Comparison of ENCODE assay signal across 26 mouse cellular contexts in genomic region chr3:49960581-49960980, GRCm38 (mm10).
"Had no signal": no experiment of that assay in that cellular context is flagged by ENCODE, and none has a peak within 500 bp of the region (broad histone marks: within the 10 kb centered on the region; RNA-seq: fewer than 3 reads in every experiment).

No protein-coding gene starts in this region.

- DNase-seq: gastrocnemius, postnatal 14 days; gastrocnemius, postnatal 36 days; heart, adult 2 months; heart, postnatal 10 days; heart, postnatal 4 days; kidney, adult 18-20 months; kidney, adult 8-10 months; kidney, postnatal 10 days; kidney, postnatal 25 days; kidney, postnatal 4 days; liver; liver, embryonic 13.5 days had no signal

- H3K4me1 ChIP-seq: heart, embryonic 12.5 days; hindbrain, embryonic 10.5 days; hindbrain, embryonic 12.5 days; intestine, embryonic 15.5 days; liver, embryonic 13.5 days; liver, embryonic 15.5 days had no signal

- H3K36me3 ChIP-seq: heart, embryonic 12.5 days; hindbrain, embryonic 10.5 days; hindbrain, embryonic 12.5 days; intestine, embryonic 15.5 days; limb, embryonic 10.5 days; limb, embryonic 12.5 days; liver, embryonic 13.5 days; liver, embryonic 15.5 days had no signal

- H3K4me3 ChIP-seq: heart, adult 2 months; heart, embryonic 12.5 days; hindbrain, embryonic 10.5 days; hindbrain, embryonic 12.5 days; intestine, embryonic 15.5 days; layer of hippocampus, adult 2 months; left cerebral cortex, adult 2 months; limb, embryonic 10.5 days; limb, embryonic 12.5 days; liver, embryonic 13.5 days; liver, embryonic 15.5 days had no signal

- H3K27ac ChIP-seq: heart, adult 2 months; hindbrain, embryonic 10.5 days; hindbrain, embryonic 12.5 days; hindbrain, embryonic 14.5 days; intestine, embryonic 15.5 days; layer of hippocampus, adult 2 months; left cerebral cortex, adult 2 months; limb, embryonic 10.5 days; limb, embryonic 12.5 days; liver, embryonic 13.5 days; liver, embryonic 15.5 days had no signal

- H3K27me3 ChIP-seq: heart, embryonic 12.5 days; hindbrain, embryonic 12.5 days; intestine, embryonic 15.5 days; limb, embryonic 12.5 days; liver, embryonic 13.5 days; liver, embryonic 15.5 days had no signal

- H3K4me2 ChIP-seq: heart, embryonic 12.5 days; hindbrain, embryonic 12.5 days; hindbrain, embryonic 14.5 days; intestine, embryonic 15.5 days; limb, embryonic 12.5 days; liver, embryonic 11.5 days; liver, embryonic 13.5 days; liver, embryonic 15.5 days had no signal

- H3K9ac ChIP-seq: heart, embryonic 12.5 days; hindbrain, embryonic 12.5 days; hindbrain, embryonic 14.5 days; intestine, embryonic 15.5 days; limb, embryonic 12.5 days; liver, embryonic 13.5 days; liver, embryonic 15.5 days had no signal

- H3K9me3 ChIP-seq: heart, embryonic 12.5 days; hindbrain, embryonic 10.5 days; hindbrain, embryonic 12.5 days; intestine, embryonic 15.5 days; limb, embryonic 10.5 days; limb, embryonic 12.5 days; liver, embryonic 13.5 days; liver, embryonic 15.5 days had no signal

- ATAC-seq: hindbrain, embryonic 16.5 days; inflammation-experienced regulatory T-cells, adult 6 months; intestine, embryonic 15.5 days; intestine, postnatal 0 days had no signal
